Mouse (Mus musculus) midbrain, embryonic 11.5 days (tissue): ENCODE data around the gene Gars. TPM values are rescaled to one million over a fixed set of nuclear protein-coding genes. Genes with fewer than 3 reads are reported as not detected.

Experiments used
- ATAC-seq: fragments of 200-750 bp; cut with Nextera tagmentation; 2 replicates; pipeline ENCODE4 v1.8.0; 2017; ENCODE audit warnings: moderate TSS enrichment, moderate library complexity; ENCODE audit not compliant: low FRiP score
- DNase-seq: peaks from one replicate; pipeline ENCODE4 v3.0.0; 2015; ENCODE audit warnings: low spot score; ENCODE audit errors: missing footprints
- H3K27ac ChIP-seq: fragments of 300-500 bp; sonication (generic); 2 replicates; pipeline ENCODE4 v1.5.1; 2014; ENCODE audit warnings: low read depth, low read length
- H3K27me3 ChIP-seq: fragments of 300-500 bp; sonication (generic); 2 replicates; pipeline ENCODE4 v1.6.1; 2014; ENCODE audit warnings: mild to moderate bottlenecking, low read length, moderate library complexity, mixed read lengths; ENCODE audit not compliant: control insufficient read depth, insufficient read depth
- H3K36me3 ChIP-seq: fragments of 300-500 bp; sonication (generic); 2 replicates; pipeline ENCODE4 v1.6.1; 2014; ENCODE audit warnings: mild to moderate bottlenecking, low read length, moderate library complexity, mixed read lengths; ENCODE audit not compliant: control insufficient read depth, insufficient read depth
- H3K4me1 ChIP-seq: fragments of 300-500 bp; sonication (generic); 2 replicates; pipeline ENCODE4 v1.6.1; 2014; ENCODE audit warnings: low read length; ENCODE audit not compliant: control insufficient read depth, insufficient read depth
- H3K4me2 ChIP-seq: fragments of 300-500 bp; sonication (generic); 2 replicates; pipeline ENCODE4 v1.6.1; 2014; ENCODE audit warnings: mild to moderate bottlenecking, moderate library complexity
- H3K4me3 ChIP-seq: fragments of 300-500 bp; sonication (generic); 2 replicates; pipeline ENCODE4 v1.5.1; 2014; ENCODE audit warnings: low read depth, low read length
- H3K9ac ChIP-seq: fragments of 300-500 bp; sonication (generic); 2 replicates; pipeline ENCODE4 v1.6.1; 2014; ENCODE audit warnings: low read length
- H3K9me3 ChIP-seq: fragments of 300-500 bp; sonication (generic); 2 replicates; pipeline ENCODE4 v1.6.1; 2016; ENCODE audit warnings: low read length; ENCODE audit not compliant: control insufficient read depth
- WGBS: fragments of 180-500 bp; shearing (Covaris S2); extraction: QIAGEN DNeasy Blood & Tissue Kit; methylation state at CpG from one replicate; pipeline ENCODE4 v1.1.7; 2014; 5-methylcytosine and 5-hydroxymethylcytosine counted together
- polyA plus RNA-seq: library from polyadenylated mRNA; unstranded; fragments of >200 nt; fragmentation: Nextera tagmentation; extraction: Ambion mirVana; gene quantifications from 2 replicates; pipeline ENCODE4 v1.2.1, GENCODE M21; 2014

Gars gene
- polyA plus RNA-seq, 1 experiment from 2014 or later: 225 TPM

GRCm38 (mm10) chr6:55045326-55045725 is 7.5 kb downstream of the Gars start:
- 77% methylated on average over 1 of the region's 1 CpGs for WGBS
- DNase-seq (no peak), ATAC-seq (no peak)
- Histone ChIP-seq H3K4me2 (no peak overlapping the region), H3K4me1 (peaks cover 3% of the 10 kb centered on the region; the same call in 1 of the 2 replicates), H3K27ac (no peak overlapping the region), H3K36me3 (no peaks in the 10 kb centered on the region), H3K9me3 (no peaks in the 10 kb centered on the region), H3K4me3 (no peak overlapping the region), H3K9ac (no peak overlapping the region), H3K27me3 (no peaks in the 10 kb centered on the region)

DNA sequence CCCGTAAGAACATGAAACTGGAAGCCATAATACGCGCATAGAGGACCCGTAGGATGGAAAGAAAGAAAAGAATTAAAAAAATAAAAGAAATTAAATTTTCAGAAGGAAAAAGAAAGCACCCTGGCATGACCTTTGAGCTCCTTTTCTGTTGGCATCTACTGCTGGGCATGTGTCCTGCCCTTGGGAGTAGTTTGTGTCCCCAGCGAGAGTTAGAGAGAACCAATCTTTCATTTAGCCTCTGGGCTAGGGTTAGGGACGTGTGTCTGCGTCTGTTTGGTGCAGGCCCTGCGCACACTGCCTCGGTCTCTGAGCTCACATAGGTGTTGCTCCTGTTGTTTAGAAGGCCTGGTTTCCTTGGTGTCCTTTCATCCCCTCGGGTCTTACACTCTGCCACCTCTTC is 11.4 kb downstream of the Gars start:
- Histone ChIP-seq H3K36me3 (peaks cover 12% of the 10 kb centered on the region; the same call in 1 of the 2 replicates), H3K9ac (no peak overlapping the region), H3K9me3 (no peaks in the 10 kb centered on the region), H3K4me3 (no peak overlapping the region), H3K27ac (no peak overlapping the region), H3K4me1 (peaks cover 3% of the 10 kb centered on the region; the same call in 1 of the 2 replicates), H3K27me3 (no peaks in the 10 kb centered on the region), H3K4me2 (no peak overlapping the region)
- 93% methylated on average over 10 of the region's 10 CpGs for WGBS
- no peak for ATAC-seq
- peak; percentile 75 for DNase-seq

DNA sequence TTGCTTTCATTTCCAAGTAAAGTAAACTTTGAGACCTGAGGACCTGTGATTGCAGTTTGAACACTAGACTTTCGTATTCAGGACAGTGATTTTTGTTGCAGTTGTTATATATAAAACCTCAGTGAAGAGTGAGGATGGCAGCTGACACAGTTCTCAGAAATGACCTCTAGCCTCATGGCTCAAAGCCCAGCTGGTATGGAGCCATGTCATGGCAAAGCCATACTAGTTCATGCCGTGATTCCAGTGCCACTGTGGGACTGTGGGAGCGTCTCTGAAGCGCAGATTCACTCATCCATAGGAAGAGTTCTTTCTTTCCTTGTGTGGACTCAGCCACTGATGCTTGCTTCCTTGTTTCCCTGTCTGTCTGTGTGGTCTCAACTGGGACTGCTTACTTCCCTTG is 16.7 kb downstream of the Gars start:
- WGBS: 92% methylated on average over 4 of the region's 4 CpGs
- DNase-seq: no peak
- Histone ChIP-seq H3K4me1 (no peaks in the 10 kb centered on the region), H3K4me3 (no peak overlapping the region), H3K27me3 (no peaks in the 10 kb centered on the region), H3K27ac (no peak overlapping the region), H3K9ac (no peak overlapping the region), H3K4me2 (no peak overlapping the region), H3K36me3 (peaks cover 23% of the 10 kb centered on the region; the same call in 1 of the 2 replicates), H3K9me3 (no peaks in the 10 kb centered on the region)
- no peak for ATAC-seq

GRCm38 (mm10) chr6:55057427-55057826 is 19.6 kb downstream of the Gars start:
- WGBS: 92% methylated on average over 3 of the region's 3 CpGs
- Histone ChIP-seq H3K4me3 (no peak overlapping the region), H3K9me3 (no peaks in the 10 kb centered on the region), H3K4me2 (no peak overlapping the region), H3K27ac (no peak overlapping the region), H3K9ac (no peak overlapping the region), H3K27me3 (no peaks in the 10 kb centered on the region), H3K4me1 (no peaks in the 10 kb centered on the region), H3K36me3 (peaks cover 22% of the 10 kb centered on the region; the same call in 1 of the 2 replicates)
- ATAC-seq: no peak
- DNase-seq: no peak

DNA sequence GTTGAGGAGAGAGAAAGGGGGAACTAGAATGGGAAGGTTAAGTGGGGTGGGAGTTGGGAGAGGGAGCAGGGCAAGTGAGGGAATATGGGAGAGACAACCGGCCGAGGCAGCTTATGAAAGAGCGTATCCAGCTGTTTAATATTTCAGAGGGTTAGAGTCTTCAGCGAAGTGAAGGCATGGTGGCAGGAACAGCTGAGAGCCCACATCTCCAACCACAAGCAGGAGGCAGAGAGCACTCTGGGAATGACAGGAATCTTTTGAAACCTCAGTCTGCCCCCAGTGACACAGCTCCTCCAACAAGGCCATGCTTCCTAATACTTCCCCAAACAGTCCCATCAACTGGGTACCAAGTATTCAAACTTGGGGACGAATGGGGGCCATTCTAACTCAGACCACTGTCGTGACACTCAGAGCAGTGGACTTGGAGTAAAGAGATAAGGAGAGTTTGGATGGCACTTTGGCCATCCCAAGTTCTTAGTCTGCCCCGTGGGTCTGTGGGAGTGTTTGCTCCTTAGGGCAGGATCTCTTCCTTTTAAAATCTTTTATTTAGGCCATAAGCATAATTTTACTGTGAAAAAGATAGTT is 22.5 kb downstream of the Gars start:
- Histone ChIP-seq H3K9me3 (no peaks in the 10 kb centered on the region), H3K4me1 (no peaks in the 10 kb centered on the region), H3K4me3 (no peak overlapping the region), H3K27ac (no peak overlapping the region), H3K4me2 (no peak overlapping the region), H3K27me3 (no peaks in the 10 kb centered on the region), H3K36me3 (peaks cover 18% of the 10 kb centered on the region), H3K9ac (no peak overlapping the region)
- 87% methylated on average over 7 of the region's 7 CpGs for WGBS
- ATAC-seq (no peak), DNase-seq (peak; percentile 77)

DNA sequence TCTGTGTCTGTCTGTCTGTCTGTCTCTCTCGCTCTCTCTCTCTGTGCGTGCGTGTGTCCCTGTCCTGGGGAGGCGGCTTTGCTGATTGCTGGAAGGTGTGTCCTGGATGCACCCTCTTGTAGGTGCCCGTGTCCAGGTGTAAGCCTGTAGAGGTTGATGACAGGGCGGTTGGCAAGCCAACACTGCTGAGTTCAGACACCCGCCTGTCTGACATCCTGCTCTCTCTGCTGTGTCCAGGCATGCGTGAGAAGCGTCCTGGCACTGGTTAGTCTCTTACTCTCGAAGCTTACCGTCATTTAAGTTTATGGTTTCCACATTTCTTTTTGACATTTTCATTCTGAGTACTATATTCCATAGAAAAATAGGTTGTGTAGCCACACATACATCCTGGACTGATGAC is 23.5 kb downstream of the Gars start:
- no peak for ATAC-seq
- H3K27ac ChIP-seq: no peak overlapping the region

DNA sequence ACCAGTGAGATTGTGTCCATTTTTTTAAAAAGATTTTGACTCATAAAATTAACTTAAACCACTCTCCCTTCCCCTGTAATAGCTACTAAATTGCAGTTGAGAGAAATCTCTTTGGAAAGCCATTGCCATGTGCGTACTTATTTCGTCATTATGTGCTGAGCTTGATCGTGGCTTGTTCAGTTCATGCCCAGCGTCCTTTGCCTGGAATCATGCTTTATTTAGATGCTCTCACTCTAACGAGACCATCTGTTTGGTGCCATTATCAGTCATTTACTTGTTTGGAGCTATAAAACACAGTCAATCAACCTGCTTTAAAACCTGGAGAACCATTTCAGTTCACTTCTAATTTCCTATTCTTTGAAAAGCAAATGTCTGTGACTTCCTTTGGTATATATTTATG is 24.4 kb downstream of the Gars start:
- Histone ChIP-seq H3K27ac (no peak overlapping the region), H3K9me3 (no peaks in the 10 kb centered on the region), H3K4me3 (no peak overlapping the region), H3K9ac (no peak overlapping the region), H3K4me2 (no peak overlapping the region), H3K36me3 (peaks cover 17% of the 10 kb centered on the region), H3K4me1 (no peaks in the 10 kb centered on the region), H3K27me3 (no peaks in the 10 kb centered on the region)
- WGBS: 90% methylated on average over 5 of the region's 5 CpGs
- DNase-seq (peak; percentile 35), ATAC-seq (no peak)

More for the DNA sequence above, 23.5 kb downstream of the Gars start:
- DNase-seq: peak; percentile 70
- Histone ChIP-seq H3K4me3 (no peak overlapping the region), H3K9me3 (no peaks in the 10 kb centered on the region), H3K4me1 (no peaks in the 10 kb centered on the region), H3K9ac (no peak overlapping the region), H3K4me2 (no peak overlapping the region), H3K36me3 (peaks cover 17% of the 10 kb centered on the region), H3K27me3 (no peaks in the 10 kb centered on the region)
- WGBS: 96% methylated on average over 11 of the region's 11 CpGs

GRCm38 (mm10) chr6:55063793-55064476 is 26.1 kb downstream of the Gars start:
- H3K9ac ChIP-seq: no peak overlapping the region
- WGBS: 93% methylated on average over 9 of the region's 9 CpGs
- H3K27me3 ChIP-seq: no peaks in the 10 kb centered on the region
- no peaks in the 10 kb centered on the region for H3K9me3 ChIP-seq
- no peaks in the 10 kb centered on the region for H3K4me1 ChIP-seq
- no peak overlapping the region for H3K27ac ChIP-seq
- H3K36me3 ChIP-seq: peaks cover 14% of the 10 kb centered on the region
- H3K4me2 ChIP-seq: no peak overlapping the region
- no peak for ATAC-seq
- H3K4me3 ChIP-seq: no peak overlapping the region
- DNase-seq: peak; percentile 35

DNA sequence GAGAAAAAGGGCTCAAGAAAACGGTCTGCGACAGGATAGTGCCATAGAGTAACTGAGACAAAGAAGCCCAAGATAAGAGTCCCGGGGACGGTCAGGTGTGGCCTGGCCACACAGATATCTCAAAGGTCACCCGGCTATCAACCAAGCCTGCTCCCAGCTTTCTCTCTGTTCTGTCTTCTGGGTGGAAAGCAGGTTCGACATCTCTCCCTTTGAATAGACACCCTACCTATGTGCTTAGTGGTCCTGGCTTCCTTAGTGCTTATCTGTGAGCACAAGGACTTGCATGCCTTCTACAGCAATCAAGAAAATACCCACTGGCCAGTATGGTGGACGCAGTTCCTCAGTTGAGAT is 26.6 kb downstream of the Gars start:
- Histone ChIP-seq H3K36me3 (peaks cover 14% of the 10 kb centered on the region), H3K27me3 (no peaks in the 10 kb centered on the region), H3K4me1 (no peaks in the 10 kb centered on the region), H3K4me3 (no peak overlapping the region), H3K9me3 (no peaks in the 10 kb centered on the region), H3K27ac (no peak overlapping the region), H3K9ac (no peak overlapping the region), H3K4me2 (no peak overlapping the region)
- no peak for ATAC-seq
- WGBS: 91% methylated on average over 7 of the region's 7 CpGs
- DNase-seq: no peak
